Mouse (Mus musculus): ENCODE measurements at regions not wholly inside any gene's neighbourhood (a gene's known extent, or its start where the extent isn't known, plus 50 kb on each side); places are given as distances from the start of the nearest gene placed in this dataset.

GRCm38 (mm10) chr12:93851660-93852059 lies 1840.4 kb upstream of the Flrt2 start:
- peaks cover 12% of the 10 kb centered on the region for H3K9me3 ChIP-seq (replicated peaks; ENCODE audit: low read length)
- no peak overlapping the region for H3K4me3 ChIP-seq (replicated peaks in 1 of 3; ENCODE audit: low read depth in 2 of 3, low read length in 2 of 3, poor library complexity in 1 of 3)
- H3K4me2 ChIP-seq (ENCODE audit: insufficient read depth, low read depth, poor library complexity, severe bottlenecking): no peak overlapping the region
- H3K27me3 ChIP-seq (replicated peaks): no peaks in the 10 kb centered on the region
- no peaks in the 10 kb centered on the region for H3K79me2 ChIP-seq (replicated peaks; ENCODE audit: control insufficient read depth, extremely low read depth, insufficient read depth, poor library complexity, severe bottlenecking)
- H3K9ac ChIP-seq (ENCODE audit: insufficient read depth, low read depth): no peak overlapping the region
- DNase-seq (ENCODE audit: extremely low read depth): no peak
- no peak for TF ChIP-seq HCFC1 (IDR thresholded peaks at IDR 0.05; ENCODE audit: low read depth, low read length)
- TF ChIP-seq MAX (IDR thresholded peaks at IDR 0.05; ENCODE audit: low read length): no peak
- TF ChIP-seq NELFE (IDR thresholded peaks at IDR 0.05; ENCODE audit: low read depth, low read length): no peak
- no peak for TF ChIP-seq SMC3 (IDR thresholded peaks at IDR 0.05; ENCODE audit: low read depth, low read length)
- no peak for TF ChIP-seq TBP (conservative IDR thresholded peaks at IDR 0.05; ENCODE audit: low read depth, low read length)
- TF ChIP-seq E2F4 (IDR thresholded peaks at IDR 0.05; ENCODE audit: insufficient replicate concordance, low read depth, low read length): no peak
- no peak for TF ChIP-seq POLR2A (IDR thresholded peaks at IDR 0.05; ENCODE audit: low read depth, low read length)
- TF ChIP-seq JUND (conservative IDR thresholded peaks at IDR 0.05; ENCODE audit: low read depth, low read length): no peak
- no peak for TF ChIP-seq MXI1 (IDR thresholded peaks at IDR 0.05; ENCODE audit: low read depth, low read length)
- no peak for TF ChIP-seq JUN (IDR thresholded peaks at IDR 0.05; ENCODE audit: insufficient read depth, low read depth, low read length)
- no peak for TF ChIP-seq USF2 (conservative IDR thresholded peaks at IDR 0.05; ENCODE audit: low read depth, low read length)
- TF ChIP-seq RAD21 (IDR thresholded peaks at IDR 0.05; ENCODE audit: low read depth, low read length): no peak
- TF ChIP-seq EP300 (IDR thresholded peaks at IDR 0.05; ENCODE audit: low read length): no peak
- no peak for TF ChIP-seq ELF1 (IDR thresholded peaks at IDR 0.05; ENCODE audit: low read depth, low read length)
- no peak for TF ChIP-seq MAFK (IDR thresholded peaks at IDR 0.05; ENCODE audit: insufficient replicate concordance, low read length)
- H3K27ac ChIP-seq (ENCODE audit: insufficient read depth, low read depth): no peak overlapping the region
- dilution Hi-C loops (cut with MboI; ENCODE audit: extremely low pct_ligation_motif_present, extremely low pct_unique_long_range_greater_than_20kb, low sequenced_read_pairs): no loop called here
- in situ Hi-C loops (cut with MboI; ENCODE audit: low pct_ligation_motif_present, low pct_unique_long_range_greater_than_20kb, low sequenced_read_pairs): no loop called here
- H3K36me3 ChIP-seq (replicated peaks in 1 of 2; ENCODE audit: control insufficient read depth in 1 of 2, insufficient read depth in 1 of 2, low read length in 1 of 2): no peaks in the 10 kb centered on the region
- H3K4me1 ChIP-seq (ENCODE audit: control insufficient read depth in 1 of 2, insufficient read depth in 2 of 2): no peaks in the 10 kb centered on the region

GRCm38 (mm10) chr12:93885946-93886345 lies 1806.1 kb upstream of the Flrt2 start:
- in situ Hi-C loops (cut with MboI; ENCODE audit: low pct_ligation_motif_present, low pct_unique_long_range_greater_than_20kb, low sequenced_read_pairs): no loop called here
- DNase-seq (ENCODE audit: extremely low read depth): no peak
- H3K4me3 ChIP-seq (replicated peaks in 1 of 3; ENCODE audit: low read depth in 2 of 3, low read length in 2 of 3, poor library complexity in 1 of 3): no peak overlapping the region
- no peak for TF ChIP-seq ZC3H11A (IDR thresholded peaks at IDR 0.05; ENCODE audit: low read depth, low read length)
- TF ChIP-seq SIN3A (IDR thresholded peaks at IDR 0.05; ENCODE audit: low read length): no peak
- no peak for TF ChIP-seq CHD1 (IDR thresholded peaks at IDR 0.05; ENCODE audit: low read depth, low read length)
- TF ChIP-seq ETS1 (conservative IDR thresholded peaks at IDR 0.05; ENCODE audit: low read depth, low read length): no peak
- TF ChIP-seq IRF4 (IDR thresholded peaks at IDR 0.05; ENCODE audit: low read depth, low read length): no peak
- TF ChIP-seq HCFC1 (IDR thresholded peaks at IDR 0.05; ENCODE audit: low read depth, low read length): no peak
- TF ChIP-seq ZNF384 (IDR thresholded peaks at IDR 0.05; ENCODE audit: low read depth, low read length): no peak
- TF ChIP-seq MYC (IDR thresholded peaks at IDR 0.05; ENCODE audit: low read depth, low read length): no peak
- no peak for TF ChIP-seq ZMIZ1 (IDR thresholded peaks at IDR 0.05; ENCODE audit: low read depth, low read length)
- TF ChIP-seq ZKSCAN1 (IDR thresholded peaks at IDR 0.05; ENCODE audit: borderline replicate concordance, low read depth, low read length): no peak
- no peak for TF ChIP-seq PAX5 (IDR thresholded peaks at IDR 0.05; ENCODE audit: low read length)
- no peak for TF ChIP-seq MAZ (IDR thresholded peaks at IDR 0.05; ENCODE audit: low read depth, low read length)
- H3K4me1 ChIP-seq (ENCODE audit: control insufficient read depth in 1 of 2, insufficient read depth in 2 of 2): no peaks in the 10 kb centered on the region
- peaks cover 15% of the 10 kb centered on the region for H3K9me3 ChIP-seq (replicated peaks; ENCODE audit: low read length)
- dilution Hi-C loops (cut with MboI; ENCODE audit: extremely low pct_ligation_motif_present, extremely low pct_unique_long_range_greater_than_20kb, low sequenced_read_pairs): no loop called here
- H3K36me3 ChIP-seq (replicated peaks in 1 of 2; ENCODE audit: control insufficient read depth in 1 of 2, insufficient read depth in 1 of 2, low read length in 1 of 2): no peaks in the 10 kb centered on the region
- no peaks in the 10 kb centered on the region for H3K27me3 ChIP-seq (replicated peaks)
- H3K27ac ChIP-seq (ENCODE audit: insufficient read depth, low read depth): no peak overlapping the region
- no peak overlapping the region for H3K9ac ChIP-seq (ENCODE audit: insufficient read depth, low read depth)
- H3K4me2 ChIP-seq (ENCODE audit: insufficient read depth, low read depth, poor library complexity, severe bottlenecking): no peak overlapping the region
- no peaks in the 10 kb centered on the region for H3K79me2 ChIP-seq (replicated peaks; ENCODE audit: control insufficient read depth, extremely low read depth, insufficient read depth, poor library complexity, severe bottlenecking)
